Mouse (Mus musculus) adrenal gland, postnatal 10 days (tissue): ENCODE results near the gene Thbs2. TPM values are rescaled to one million over a fixed set of nuclear protein-coding genes. Genes with fewer than 3 reads are reported as not detected.
"Not testable (repeated sequence)": the region's sequence is repeated elsewhere in the genome, so short reads cannot be mapped to it uniquely, and the experiment has no call there.

ENCODE experiments used
- DNase-seq: peaks from one replicate; pipeline ENCODE4 v3.0.0; 2021; ENCODE audit warnings: mixed read lengths
- total RNA-seq, 2 experiments: library from RNA; stranded (reverse); gene quantifications; 2 replicates each; pipeline ENCODE4 v1.2.3; 2021

Gene Thbs2
- total RNA-seq, 2 experiments from 2014 or later: 17.7 to 22.0 TPM

GRCm38 (mm10) chr17:14635546-14636323 is 58.3 kb downstream of the Thbs2 start:
- no peak for DNase-seq

GRCm38 (mm10) chr17:14628901-14629300 is 65.1 kb downstream of the Thbs2 start:
- no peak for DNase-seq

GRCm38 (mm10) chr17:14627828-14628338 is 66.2 kb downstream of the Thbs2 start:
- no peak for DNase-seq

GRCm38 (mm10) chr17:14624433-14624832 is 69.6 kb downstream of the Thbs2 start:
- DNase-seq: no peak

GRCm38 (mm10) chr17:14621006-14621405 is 73.0 kb downstream of the Thbs2 start:
- DNase-seq: not testable (repeated sequence)

- DNase-seq: no peak
These were observed 74.0 kb downstream of the Thbs2 start for GRCm38 (mm10) chr17:14620037-14620436.

GRCm38 (mm10) chr17:14619038-14619437 is 75.0 kb downstream of the Thbs2 start:
- DNase-seq: no peak

Other genes starting within 250 kb of the Thbs2 start
- 1 to 10 TPM; 5.8 to 6.1 TPM for gene Wdr27, start 248.9 kb upstream of the Thbs2 start, total RNA-seq
- gene 1600012H06Rik, start 248.9 kb upstream of the Thbs2 start, total RNA-seq: 10 to 100 TPM; 28.2 to 30.7 TPM